Mouse (Mus musculus) erythroblast, embryonic 14.5 days (primary cell): ENCODE results near the gene Ehd4.

Experiments used
- GATA1 ChIP-seq: IDR thresholded peaks from 2 replicates; pipeline ENCODE4 v1.6.1; 2012; ENCODE audit warnings: low read length, inconsistent platforms, mixed read lengths
- TAL1 ChIP-seq: IDR thresholded peaks from 3 replicates; pipeline ENCODE4 v1.6.1; 2012; ENCODE audit warnings: low read length, inconsistent platforms, mixed read lengths

- no peak for TF ChIP-seq TAL1
- TF ChIP-seq GATA1, result no peak
Measured at GRCm38 (mm10) chr2:120098781-120099202, 55.6 kb downstream of the Ehd4 start.
